Mouse (Mus musculus): Measurements from ENCODE around the gene Setd2. TPM values are rescaled to one million over a fixed set of nuclear protein-coding genes. Genes with fewer than 3 reads are reported as not detected.

Gene Setd2
- polyA plus RNA-seq, 1 experiment = 11.6 TPM

- Histone ChIP-seq H3K4me3 (no peak overlapping the region), H3K27me3 (ENCODE audit: control insufficient read depth, insufficient read depth, insufficient read length) (no peaks in the 10 kb centered on the region), H3K79me2 (ENCODE audit: control insufficient read depth, insufficient read depth) (peaks cover 93% of the 10 kb centered on the region), H3K36me3 (ENCODE audit: control insufficient read depth, insufficient read depth) (peaks cover 10% of the 10 kb centered on the region), H3K4me2 (ENCODE audit: low read depth) (no peak overlapping the region), H3ac (ENCODE audit: control insufficient read depth, insufficient read length) (no peak overlapping the region)
- TF ChIP-seq CEBPB (IDR thresholded peaks at IDR 0.05; ENCODE audit: insufficient read depth, poor library complexity, severe bottlenecking) = no peak
- no peak for TF ChIP-seq REST (IDR thresholded peaks at IDR 0.05; ENCODE audit: insufficient read depth, insufficient read length)
- TF ChIP-seq USF1 (IDR thresholded peaks at IDR 0.05; ENCODE audit: low read depth) = no peak
- TF ChIP-seq MYOG (IDR thresholded peaks at IDR 0.05; ENCODE audit: control insufficient read depth in 1 of 3, insufficient read depth in 1 of 3, insufficient read length in 2 of 3, low read depth in 2 of 3) = no peak
- no peak for TF ChIP-seq MYOD1 (IDR thresholded peaks at IDR 0.05; ENCODE audit: control insufficient read depth in 1 of 3, insufficient read length in 2 of 3, low read depth in 2 of 3)
- no peak for TF ChIP-seq E2F4 (IDR thresholded peaks at IDR 0.05; ENCODE audit: insufficient read depth)
Observed at GRCm38 (mm10) chr9:110541988-110542387, 9.6 kb downstream of the Setd2 start.

- TF ChIP-seq MYOG (IDR thresholded peaks at IDR 0.05; ENCODE audit: control insufficient read depth in 1 of 3, insufficient read depth in 1 of 3, insufficient read length in 2 of 3, low read depth in 2 of 3) (no peak), MAX (IDR thresholded peaks at IDR 0.05; ENCODE audit: low read depth) (no peak), SRF (IDR thresholded peaks at IDR 0.05; ENCODE audit: control insufficient read depth, insufficient read length, low read depth) (no peak), TCF3 (IDR thresholded peaks at IDR 0.05; ENCODE audit: insufficient read length, low read depth) (no peak), CEBPB (IDR thresholded peaks at IDR 0.05; ENCODE audit: insufficient read depth, poor library complexity, severe bottlenecking) (no peak), MYOD1 (IDR thresholded peaks at IDR 0.05; ENCODE audit: control insufficient read depth in 1 of 3, insufficient read length in 2 of 3, low read depth in 2 of 3) (no peak)
- Histone ChIP-seq H3K27me3 (ENCODE audit: control insufficient read depth, insufficient read depth, insufficient read length) (no peaks in the 10 kb centered on the region), H3K36me3 (ENCODE audit: control insufficient read depth, insufficient read depth) (peaks cover 65% of the 10 kb centered on the region), H3K79me2 (ENCODE audit: control insufficient read depth, insufficient read depth) (peaks cover 66% of the 10 kb centered on the region), H3ac (ENCODE audit: control insufficient read depth, insufficient read length) (no peak overlapping the region), H3K4me2 (ENCODE audit: low read depth) (no peak overlapping the region), H3K4me3 (no peak overlapping the region)
Observed at GRCm38 (mm10) chr9:110548261-110548660, 15.9 kb downstream of the Setd2 start.

GRCm38 (mm10) chr9:110568309-110568708 lies 35.9 kb downstream of the Setd2 start:
- TF ChIP-seq POLR2A (IDR thresholded peaks at IDR 0.05; ENCODE audit: insufficient read length, low read depth) (no peak), MYOG (IDR thresholded peaks at IDR 0.05; ENCODE audit: control insufficient read depth in 1 of 3, insufficient read depth in 1 of 3, insufficient read length in 2 of 3, low read depth in 2 of 3) (no peak), USF1 (IDR thresholded peaks at IDR 0.05; ENCODE audit: low read depth) (no peak)
- Histone ChIP-seq H3K27me3 (ENCODE audit: control insufficient read depth, insufficient read depth, insufficient read length) (no peaks in the 10 kb centered on the region), H3K79me2 (ENCODE audit: control insufficient read depth, insufficient read depth) (no peaks in the 10 kb centered on the region)

GRCm38 (mm10) chr9:110582161-110582560 lies 49.8 kb downstream of the Setd2 start:
- Histone ChIP-seq H3K79me2 (ENCODE audit: control insufficient read depth, insufficient read depth) (peaks cover 40% of the 10 kb centered on the region), H3ac (ENCODE audit: control insufficient read depth, insufficient read length) (no peak overlapping the region), H3K36me3 (ENCODE audit: control insufficient read depth, insufficient read depth) (no peaks in the 10 kb centered on the region), H3K4me3 (no peak overlapping the region), H3K27me3 (ENCODE audit: control insufficient read depth, insufficient read depth, insufficient read length) (no peaks in the 10 kb centered on the region), H3K4me2 (ENCODE audit: low read depth) (no peak overlapping the region)
- no peak for TF ChIP-seq MYOD1 (IDR thresholded peaks at IDR 0.05; ENCODE audit: control insufficient read depth in 1 of 3, insufficient read length in 2 of 3, low read depth in 2 of 3)
- no peak for TF ChIP-seq MYOG (IDR thresholded peaks at IDR 0.05; ENCODE audit: control insufficient read depth in 1 of 3, insufficient read depth in 1 of 3, insufficient read length in 2 of 3, low read depth in 2 of 3)
- no peak for TF ChIP-seq SRF (IDR thresholded peaks at IDR 0.05; ENCODE audit: control insufficient read depth, insufficient read length, low read depth)
- no peak for TF ChIP-seq REST (IDR thresholded peaks at IDR 0.05; ENCODE audit: insufficient read depth, insufficient read length)
- no peak for TF ChIP-seq USF1 (IDR thresholded peaks at IDR 0.05; ENCODE audit: low read depth)
- no peak for TF ChIP-seq E2F4 (IDR thresholded peaks at IDR 0.05; ENCODE audit: insufficient read depth)
- no peak for TF ChIP-seq POLR2A (IDR thresholded peaks at IDR 0.05; ENCODE audit: insufficient read length, low read depth)
- no peak for TF ChIP-seq TCF3 (IDR thresholded peaks at IDR 0.05; ENCODE audit: insufficient read length, low read depth)
- TF ChIP-seq TCF12 (IDR thresholded peaks at IDR 0.05; ENCODE audit: insufficient read depth, poor library complexity, severe bottlenecking) = no peak
- TF ChIP-seq MAX (IDR thresholded peaks at IDR 0.05; ENCODE audit: low read depth) = no peak
- no peak for TF ChIP-seq CEBPB (IDR thresholded peaks at IDR 0.05; ENCODE audit: insufficient read depth, poor library complexity, severe bottlenecking)
- TF ChIP-seq POLR2AphosphoS2 (IDR thresholded peaks at IDR 0.05; ENCODE audit: insufficient read length, low read depth) = no peak

More at GRCm38 (mm10) chr9:110568309-110568708, 35.9 kb downstream of the Setd2 start:
- Histone ChIP-seq H3K4me3 (no peak overlapping the region), H3K36me3 (ENCODE audit: control insufficient read depth, insufficient read depth) (peaks cover 48% of the 10 kb centered on the region), H3K4me2 (ENCODE audit: low read depth) (no peak overlapping the region), H3ac (ENCODE audit: control insufficient read depth, insufficient read length) (no peak overlapping the region)

- Histone ChIP-seq H3K36me3 (ENCODE audit: control insufficient read depth, insufficient read depth) (no peaks in the 10 kb centered on the region), H3K4me3 (no peak overlapping the region)
- no peak for TF ChIP-seq TCF12 (IDR thresholded peaks at IDR 0.05; ENCODE audit: insufficient read depth, poor library complexity, severe bottlenecking)
- TF ChIP-seq POLR2AphosphoS2 (IDR thresholded peaks at IDR 0.05; ENCODE audit: insufficient read length, low read depth) = no peak
- TF ChIP-seq E2F4 (IDR thresholded peaks at IDR 0.05; ENCODE audit: insufficient read depth) = no peak
- TF ChIP-seq MYOD1 (IDR thresholded peaks at IDR 0.05; ENCODE audit: control insufficient read depth in 1 of 3, insufficient read length in 2 of 3, low read depth in 2 of 3) = no peak
- no peak for TF ChIP-seq MYOG (IDR thresholded peaks at IDR 0.05; ENCODE audit: control insufficient read depth in 1 of 3, insufficient read depth in 1 of 3, insufficient read length in 2 of 3, low read depth in 2 of 3)
- no peak for TF ChIP-seq REST (IDR thresholded peaks at IDR 0.05; ENCODE audit: insufficient read depth, insufficient read length)
- no peak for TF ChIP-seq MAX (IDR thresholded peaks at IDR 0.05; ENCODE audit: low read depth)
- no peak for TF ChIP-seq POLR2A (IDR thresholded peaks at IDR 0.05; ENCODE audit: insufficient read length, low read depth)
Observed at GRCm38 (mm10) chr9:110583521-110583920, 51.1 kb downstream of the Setd2 start.

More at GRCm38 (mm10) chr9:110583521-110583920, 51.1 kb downstream of the Setd2 start:
- H3K79me2 ChIP-seq (ENCODE audit: control insufficient read depth, insufficient read depth) = peaks cover 50% of the 10 kb centered on the region
- no peak overlapping the region for H3ac ChIP-seq (ENCODE audit: control insufficient read depth, insufficient read length)
- H3K27me3 ChIP-seq (ENCODE audit: control insufficient read depth, insufficient read depth, insufficient read length) = no peaks in the 10 kb centered on the region
- H3K4me2 ChIP-seq (ENCODE audit: low read depth) = no peak overlapping the region
